Mouse (Mus musculus): ENCODE results near the gene Sult1c2. TPM values are rescaled to one million over a fixed set of nuclear protein-coding genes. Genes with fewer than 3 reads are reported as not detected.

Gene Sult1c2
- 3.1 TPM in 1 of 2 replicates, not detected in the other for polyA plus RNA-seq (2012; rRNA removed; ENCODE audit: low replicate concordance)

DNA sequence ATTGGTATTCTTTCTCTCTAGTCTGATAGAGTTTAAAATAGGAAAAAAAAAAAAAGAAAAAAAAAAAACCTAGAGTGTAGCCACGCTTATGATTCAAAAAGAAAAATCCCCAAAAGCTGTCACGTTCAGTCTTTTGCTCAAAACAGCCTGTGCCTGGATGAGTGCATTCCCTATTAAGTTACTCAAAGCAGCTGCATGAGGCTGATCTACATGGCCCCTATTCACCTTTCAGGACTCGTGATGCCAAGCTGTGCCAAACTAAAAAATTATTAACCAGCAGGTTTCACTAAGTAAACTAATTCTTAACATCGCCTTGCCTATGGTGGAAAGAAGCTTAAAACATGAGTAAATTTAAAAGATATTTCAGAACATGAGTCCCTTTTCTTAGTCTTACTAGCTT, at the start of gene Sult1c2:
Gene Sult1c2, minus strand, starts transcription at position 134 of the 400 bp plus-strand sequence.

Other genes starting within 250 kb of the Sult1c2 start
- 0.18 and 0.20 TPM in 2 replicates for gene Sgo1, start 157.0 kb downstream of the Sult1c2 start, polyA plus RNA-seq (2012; rRNA removed; ENCODE audit: low replicate concordance)
- gene Sult1c1, start 144.3 kb upstream of the Sult1c2 start, polyA plus RNA-seq (2012; rRNA removed; ENCODE audit: low replicate concordance) = not detected in 2 replicates

All from duodenum, adult 2 months (tissue).